Mouse (Mus musculus): Measurements from ENCODE around the gene Osbpl9.

DNA sequence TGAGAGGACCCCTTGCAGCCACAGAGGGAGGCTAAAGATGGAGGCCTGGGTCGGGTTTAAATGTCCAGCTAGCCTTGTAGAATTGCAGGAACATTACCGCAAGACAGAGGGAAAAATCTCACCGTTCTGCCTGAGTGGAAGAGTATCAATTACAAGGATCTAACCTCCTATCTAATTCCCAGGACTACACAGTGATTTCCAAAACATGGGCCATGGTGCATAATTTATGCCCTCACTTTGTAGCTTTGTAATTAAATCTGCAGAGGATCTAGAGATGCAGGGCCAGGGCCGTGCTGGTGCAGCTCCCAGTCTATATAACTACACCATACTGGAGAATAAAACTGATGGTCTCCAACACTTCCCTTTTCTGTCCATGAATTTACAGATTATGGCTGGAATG lies 8.8 kb upstream of the Osbpl9 start:
- TF ChIP-seq GATA1 (IDR thresholded peaks at IDR 0.05; ENCODE audit: borderline replicate concordance, low read length) (no peak), FLI1 (IDR thresholded peaks at IDR 0.05; ENCODE audit: low read length) (no peak)

Data from megakaryocyte, embryonic 14.5 days (primary cell).